Mouse (Mus musculus): ENCODE measurements around the gene Hoxc5. TPM values are rescaled to one million over a fixed set of nuclear protein-coding genes. Genes with fewer than 3 reads are reported as not detected.
A peak's percentile ranks its signal among the peaks of the same experiment; 100 is the strongest.

Gene Hoxc5
- polyA plus RNA-seq, 1 experiment from 2014 or later, result 37.3 TPM

GRCm38 (mm10) chr15:102997939-102998355 lies 30.7 kb downstream of the Hoxc5 start, which contains the start of gene Hoxc6:
Gene Hoxc6, plus strand, starts transcription at chr15:102998257.
- Histone ChIP-seq H3K4me3 (ENCODE audit: low read depth, low read length) (peak within 1 kb of the TSS; percentile 66), H3K9me3 (ENCODE audit: control insufficient read depth, low read length) (no peaks in the 10 kb centered on the region), H3K4me2 (ENCODE audit: low read depth) (peak within 1 kb of the TSS; percentile 99), H3K9ac (ENCODE audit: low read length) (peak within 1 kb of the TSS; percentile 95), H3K27me3 (ENCODE audit: control insufficient read depth, insufficient read depth, low read length) (peaks cover 17% of the 10 kb centered on the region; the same call in 1 of the 2 replicates), H3K27ac (ENCODE audit: low read depth, low read length) (peak within 1 kb of the TSS; percentile 88), H3K4me1 (ENCODE audit: control insufficient read depth, insufficient read depth, low read length) (peaks cover 17% of the 10 kb centered on the region), H3K36me3 (ENCODE audit: control insufficient read depth, insufficient read depth, low read length) (no peaks in the 10 kb centered on the region)
- ATAC-seq (ENCODE audit: insufficient read depth, low FRiP score, low TSS enrichment) (peak; percentile 78), DNase-seq (ENCODE audit: low spot score) (peak; percentile 64)
- WGBS, result under 1% methylated on average over 19 of the region's 19 CpGs

GRCm38 (mm10) chr15:102998608-102999182 lies 31.5 kb downstream of the Hoxc5 start:
- peak overlapping the region; percentile 99 for H3K4me2 ChIP-seq (ENCODE audit: low read depth)
- H3K9ac ChIP-seq (ENCODE audit: low read length), result peak overlapping the region; percentile 95
- peaks cover 20% of the 10 kb centered on the region for H3K4me1 ChIP-seq (ENCODE audit: control insufficient read depth, insufficient read depth, low read length)
- H3K27ac ChIP-seq (ENCODE audit: low read depth, low read length), result peak overlapping the region; percentile 88
- H3K4me3 ChIP-seq (ENCODE audit: low read depth, low read length), result peak overlapping the region; percentile 66
- H3K27me3 ChIP-seq (ENCODE audit: control insufficient read depth, insufficient read depth, low read length), result peaks cover 17% of the 10 kb centered on the region; the same call in 1 of the 2 replicates
- WGBS, result 1% methylated on average over 19 of the region's 19 CpGs
- H3K9me3 ChIP-seq (ENCODE audit: control insufficient read depth, low read length), result no peaks in the 10 kb centered on the region
- ATAC-seq (ENCODE audit: insufficient read depth, low FRiP score, low TSS enrichment) (peak; percentile 14; the same call in 1 of the 2 replicates), DNase-seq (ENCODE audit: low spot score) (no peak)
- H3K36me3 ChIP-seq (ENCODE audit: control insufficient read depth, insufficient read depth, low read length), result no peaks in the 10 kb centered on the region

- Histone ChIP-seq H3K9me3 (ENCODE audit: control insufficient read depth, low read length) (no peaks in the 10 kb centered on the region), H3K9ac (ENCODE audit: low read length) (peak overlapping the region; percentile 95), H3K36me3 (ENCODE audit: control insufficient read depth, insufficient read depth, low read length) (no peaks in the 10 kb centered on the region), H3K4me2 (ENCODE audit: low read depth) (peak overlapping the region; percentile 99), H3K27me3 (ENCODE audit: control insufficient read depth, insufficient read depth, low read length) (peaks cover 17% of the 10 kb centered on the region; the same call in 1 of the 2 replicates), H3K4me3 (ENCODE audit: low read depth, low read length) (peak overlapping the region; percentile 66), H3K4me1 (ENCODE audit: control insufficient read depth, insufficient read depth, low read length) (peaks cover 23% of the 10 kb centered on the region), H3K27ac (ENCODE audit: low read depth, low read length) (peak overlapping the region; percentile 88)
- peak; percentile 76 for DNase-seq (ENCODE audit: low spot score)
- under 1% methylated on average over 30 of the region's 33 CpGs for WGBS
- peak; percentile 36 for ATAC-seq (ENCODE audit: insufficient read depth, low FRiP score, low TSS enrichment)
Measured at GRCm38 (mm10) chr15:102999183-102999831, 32.1 kb downstream of the Hoxc5 start.

- Histone ChIP-seq H3K36me3 (ENCODE audit: control insufficient read depth, insufficient read depth, low read length) (no peaks in the 10 kb centered on the region), H3K4me2 (ENCODE audit: low read depth) (peak overlapping the region; percentile 99), H3K27ac (ENCODE audit: low read depth, low read length) (peak overlapping the region; percentile 88), H3K27me3 (ENCODE audit: control insufficient read depth, insufficient read depth, low read length) (peaks cover 17% of the 10 kb centered on the region; the same call in 1 of the 2 replicates), H3K4me3 (ENCODE audit: low read depth, low read length) (peak overlapping the region; percentile 66), H3K9me3 (ENCODE audit: control insufficient read depth, low read length) (no peaks in the 10 kb centered on the region), H3K9ac (ENCODE audit: low read length) (peak overlapping the region; percentile 95), H3K4me1 (ENCODE audit: control insufficient read depth, insufficient read depth, low read length) (peaks cover 26% of the 10 kb centered on the region)
- no peak for ATAC-seq (ENCODE audit: insufficient read depth, low FRiP score, low TSS enrichment)
- DNase-seq (ENCODE audit: low spot score), result no peak
- WGBS, result 0% methylated on average over 11 of the region's 11 CpGs
Measured at GRCm38 (mm10) chr15:102999955-103000354, 32.7 kb downstream of the Hoxc5 start.

- Histone ChIP-seq H3K36me3 (ENCODE audit: control insufficient read depth, insufficient read depth, low read length) (no peaks in the 10 kb centered on the region), H3K27ac (ENCODE audit: low read depth, low read length) (peak overlapping the region; percentile 88), H3K9me3 (ENCODE audit: control insufficient read depth, low read length) (no peaks in the 10 kb centered on the region), H3K4me3 (ENCODE audit: low read depth, low read length) (peak overlapping the region; percentile 66), H3K9ac (ENCODE audit: low read length) (peak overlapping the region; percentile 95), H3K4me1 (ENCODE audit: control insufficient read depth, insufficient read depth, low read length) (peaks cover 21% of the 10 kb centered on the region), H3K27me3 (ENCODE audit: control insufficient read depth, insufficient read depth, low read length) (peaks cover 14% of the 10 kb centered on the region; the same call in 1 of the 2 replicates), H3K4me2 (ENCODE audit: low read depth) (peak overlapping the region; percentile 99)
- ATAC-seq (ENCODE audit: insufficient read depth, low FRiP score, low TSS enrichment), result no peak
- whole genome bisulfite sequencing, result 0% methylated on average over 24 of the region's 24 CpGs
- peak; percentile 62 for DNase-seq (ENCODE audit: low spot score)
Measured at GRCm38 (mm10) chr15:103000501-103000901, 33.3 kb downstream of the Hoxc5 start.

GRCm38 (mm10) chr15:103001370-103001769 lies 34.1 kb downstream of the Hoxc5 start:
- Histone ChIP-seq H3K4me3 (ENCODE audit: low read depth, low read length) (peak overlapping the region; percentile 66), H3K36me3 (ENCODE audit: control insufficient read depth, insufficient read depth, low read length) (no peaks in the 10 kb centered on the region), H3K9ac (ENCODE audit: low read length) (peak overlapping the region; percentile 95), H3K27ac (ENCODE audit: low read depth, low read length) (peak overlapping the region; percentile 88), H3K27me3 (ENCODE audit: control insufficient read depth, insufficient read depth, low read length) (peaks cover 9% of the 10 kb centered on the region; the same call in 1 of the 2 replicates), H3K4me2 (ENCODE audit: low read depth) (peak overlapping the region; percentile 99), H3K4me1 (ENCODE audit: control insufficient read depth, insufficient read depth, low read length) (peaks cover 28% of the 10 kb centered on the region), H3K9me3 (ENCODE audit: control insufficient read depth, low read length) (no peaks in the 10 kb centered on the region)
- DNase-seq (ENCODE audit: low spot score) (no peak), ATAC-seq (ENCODE audit: insufficient read depth, low FRiP score, low TSS enrichment) (no peak)
- WGBS, result 10% methylated on average over 2 of the region's 2 CpGs

- Histone ChIP-seq H3K4me1 (ENCODE audit: control insufficient read depth, insufficient read depth, low read length) (peaks cover 35% of the 10 kb centered on the region), H3K4me2 (ENCODE audit: low read depth) (peak overlapping the region; percentile 99), H3K4me3 (ENCODE audit: low read depth, low read length) (peak overlapping the region; percentile 66), H3K27me3 (ENCODE audit: control insufficient read depth, insufficient read depth, low read length) (peaks cover 6% of the 10 kb centered on the region; the same call in 1 of the 2 replicates), H3K27ac (ENCODE audit: low read depth, low read length) (peak overlapping the region; percentile 88), H3K9me3 (ENCODE audit: control insufficient read depth, low read length) (no peaks in the 10 kb centered on the region), H3K9ac (ENCODE audit: low read length) (peak overlapping the region; percentile 95), H3K36me3 (ENCODE audit: control insufficient read depth, insufficient read depth, low read length) (no peaks in the 10 kb centered on the region)
- WGBS, result 5% methylated on average over 4 of the region's 4 CpGs
- no peak for DNase-seq (ENCODE audit: low spot score)
- ATAC-seq (ENCODE audit: insufficient read depth, low FRiP score, low TSS enrichment), result no peak
Measured at GRCm38 (mm10) chr15:103002156-103002555, 34.9 kb downstream of the Hoxc5 start.

GRCm38 (mm10) chr15:103002821-103003448 lies 35.7 kb downstream of the Hoxc5 start:
- peak overlapping the region; percentile 88 for H3K27ac ChIP-seq (ENCODE audit: low read depth, low read length)
- peaks cover 6% of the 10 kb centered on the region; the same call in 1 of the 2 replicates for H3K27me3 ChIP-seq (ENCODE audit: control insufficient read depth, insufficient read depth, low read length)
- H3K4me1 ChIP-seq (ENCODE audit: control insufficient read depth, insufficient read depth, low read length), result peaks cover 43% of the 10 kb centered on the region
- H3K36me3 ChIP-seq (ENCODE audit: control insufficient read depth, insufficient read depth, low read length), result no peaks in the 10 kb centered on the region
- H3K4me2 ChIP-seq (ENCODE audit: low read depth), result peak overlapping the region; percentile 99
- peak overlapping the region; percentile 95 for H3K9ac ChIP-seq (ENCODE audit: low read length)
- no peak for DNase-seq (ENCODE audit: low spot score)
- H3K4me3 ChIP-seq (ENCODE audit: low read depth, low read length), result peak overlapping the region; percentile 66
- no peaks in the 10 kb centered on the region for H3K9me3 ChIP-seq (ENCODE audit: control insufficient read depth, low read length)
- ATAC-seq (ENCODE audit: insufficient read depth, low FRiP score, low TSS enrichment), result no peak
- WGBS, result 5% methylated on average over 13 of the region's 13 CpGs
